Mouse (Mus musculus): ENCODE results near the gene Acvr1.

DNA sequence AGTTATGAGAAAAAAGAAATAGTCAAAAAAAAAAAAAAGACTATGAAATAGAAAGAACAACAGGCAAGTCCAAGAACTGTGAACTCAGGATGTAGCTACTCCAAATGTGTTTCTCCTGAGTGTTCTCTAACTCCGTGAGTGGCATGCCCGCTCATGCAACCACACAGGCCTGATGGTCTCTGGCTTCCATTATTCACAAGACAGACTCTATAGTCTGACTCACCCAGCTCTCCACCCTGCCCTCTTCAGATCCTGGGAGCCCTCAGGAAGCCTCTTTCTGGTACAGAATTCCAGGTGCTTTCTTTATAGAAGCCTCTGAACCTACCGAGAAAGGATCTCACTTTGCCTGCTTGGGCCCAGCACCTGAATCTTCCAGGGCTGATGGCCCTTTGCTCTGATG, 81.3 kb downstream of the Acvr1 start:
- TF ChIP-seq CTCF (IDR thresholded peaks at IDR 0.05; ENCODE audit: low read depth, low read length) (no peak), POLR2AphosphoS5 (IDR thresholded peaks at IDR 0.05; ENCODE audit: insufficient replicate concordance, low read depth, low read length) (no peak), GATA1 (IDR thresholded peaks at IDR 0.05; ENCODE audit: borderline replicate concordance, low read length) (no peak)

Data from G1E (cell line).